Comparison of ENCODE assay signal across 9 mouse cellular contexts in the genomic region with DNA sequence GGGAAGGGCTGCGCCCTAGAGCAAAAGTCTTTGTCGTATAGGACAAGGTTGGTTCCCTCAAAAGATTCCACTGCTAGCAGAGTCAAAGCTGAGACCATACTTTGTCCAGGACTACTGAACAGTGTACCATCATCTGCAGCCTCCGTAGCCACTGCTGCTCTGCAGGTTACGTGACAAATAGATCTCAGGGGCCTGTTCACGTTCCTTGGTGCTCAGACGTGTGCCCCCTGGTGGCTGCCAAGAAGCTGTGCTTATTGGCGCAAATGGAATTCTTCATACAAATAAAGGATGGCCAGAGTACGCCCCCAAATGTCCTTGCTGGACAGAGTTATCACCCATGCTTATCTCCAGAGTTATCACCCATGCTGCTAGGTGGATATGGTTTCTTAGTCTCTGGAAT. TPM values are rescaled to one million over a fixed set of nuclear protein-coding genes. Genes with fewer than 3 reads are reported as not detected.
DNase-seq lines count a peak whose midpoint lies in the region; ATAC-seq and TF ChIP-seq lines count a peak whose summit lies in the region.
"Had no signal": no experiment of that assay in that cellular context is flagged by ENCODE, and none has a peak within 500 bp of the region (broad histone marks: within the 10 kb centered on the region; RNA-seq: fewer than 3 reads in every experiment).

No protein-coding gene starts in this region.

- no peak overlapping the region for H3K4me2 ChIP-seq in forebrain, embryonic 14.5 days (ENCODE audit: low read length)
- no peak overlapping the region for H3K4me2 ChIP-seq in kidney, embryonic 16.5 days (replicated peaks; ENCODE audit: low read depth, low read length)

- no peak overlapping the region for H3K9ac ChIP-seq in ES-E14 (ENCODE audit: insufficient read depth, low read depth, low read length, poor library complexity, severe bottlenecking)
- H3K9ac ChIP-seq in forebrain, embryonic 14.5 days (ENCODE audit: low read length) = no peak overlapping the region
- H3K9ac ChIP-seq in kidney, embryonic 16.5 days (replicated peaks; ENCODE audit: low read length) = no peak overlapping the region

- peak; percentile 88 for TF ChIP-seq CTCF in gastrocnemius, adult 2 months (IDR thresholded peaks at IDR 0.05)

- DNase-seq in gastrocnemius, adult 2 months = peak; percentile 80
- no peak for DNase-seq in gastrocnemius, adult 8-10 months (ENCODE audit: low spot score in 2 of 2)
- peak; percentile 73 for DNase-seq in ES-E14 (ENCODE audit: low read depth, low spot score)
- DNase-seq in cerebellum, adult 18-20 months = peak; percentile 78 to 85
- DNase-seq in forebrain, embryonic 14.5 days (ENCODE audit: low spot score) = peak; percentile 93
- peak; percentile 76 for DNase-seq in lung, postnatal 4 days
- peak; percentile 77 for DNase-seq in right cerebral cortex, postnatal 4 days

- no peaks in the 10 kb centered on the region for H3K9me3 ChIP-seq in ES-E14 (ENCODE audit: control insufficient read depth, insufficient read depth, low read depth, low read length)
- no peaks in the 10 kb centered on the region for H3K9me3 ChIP-seq in forebrain, embryonic 14.5 days (replicated peaks; ENCODE audit: control insufficient read depth, low read length)
- H3K9me3 ChIP-seq in kidney, embryonic 16.5 days (ENCODE audit: low read length) = no peaks in the 10 kb centered on the region

- peak; percentile 60 for ATAC-seq in forebrain, embryonic 14.5 days
- ATAC-seq in kidney, embryonic 16.5 days (ENCODE audit: low FRiP score, low TSS enrichment) = peak; percentile 32; the same call in 1 of the 2 replicates
- ATAC-seq: Patski had no signal

- 0 out of 2 replicates have a peak overlapping the region, but pooled peaks have one; percentile 35 for H3K27ac ChIP-seq in gastrocnemius, adult 2 months
- H3K27ac ChIP-seq in ES-E14 (ENCODE audit: insufficient read depth, low read depth, low read length, poor library complexity, severe bottlenecking) = no peak overlapping the region
- no peak overlapping the region for H3K27ac ChIP-seq in forebrain, embryonic 14.5 days (ENCODE audit: low read depth, low read length)
- H3K27ac ChIP-seq in kidney, embryonic 16.5 days (ENCODE audit: low read length) = no peak overlapping the region

- H3K4me3 ChIP-seq in gastrocnemius, adult 2 months = no peak overlapping the region
- H3K4me3 ChIP-seq in ES-E14 (ENCODE audit: insufficient read depth in 1 of 2, low read depth in 1 of 2, low read length in 2 of 2, poor library complexity in 1 of 2, severe bottlenecking in 1 of 2) = no peak overlapping the region
- H3K4me3 ChIP-seq in forebrain, embryonic 14.5 days (ENCODE audit: low read depth, low read length) = no peak overlapping the region
- no peak overlapping the region for H3K4me3 ChIP-seq in kidney, embryonic 16.5 days (ENCODE audit: low read length)

- in situ Hi-C loops in ES-E14 (cut with MboI; ENCODE audit: low sequenced_read_pairs in 2 of 2, unreplicated experiment in 2 of 2) = no loop called here

- H3K4me1 ChIP-seq in ES-E14 (ENCODE audit: control insufficient read depth in 2 of 2, insufficient read depth in 2 of 2, low read length in 2 of 2, poor library complexity in 1 of 2) = peaks cover 3 to 5% of the 10 kb centered on the region in 2 experiments; a peak in 1 of 4 replicates
- peaks cover 8% of the 10 kb centered on the region for H3K4me1 ChIP-seq in forebrain, embryonic 14.5 days (ENCODE audit: control insufficient read depth, insufficient read depth, low read length)
- peaks cover 12% of the 10 kb centered on the region for H3K4me1 ChIP-seq in kidney, embryonic 16.5 days (ENCODE audit: insufficient read depth, low read length)

- H3K27me3 ChIP-seq in forebrain, embryonic 14.5 days (replicated peaks; ENCODE audit: control insufficient read depth, insufficient read depth, low read length) = no peaks in the 10 kb centered on the region
- no peaks in the 10 kb centered on the region for H3K27me3 ChIP-seq in kidney, embryonic 16.5 days (ENCODE audit: insufficient read depth, low read length)
- H3K27me3 ChIP-seq: Patski had no signal

- H3K36me3 ChIP-seq in ES-E14 (ENCODE audit: control insufficient read depth, insufficient read depth, low read length, poor library complexity, severe bottlenecking) = peaks cover 7% of the 10 kb centered on the region; the same call in 1 of the 2 replicates
- H3K36me3 ChIP-seq in forebrain, embryonic 14.5 days (ENCODE audit: control insufficient read depth, insufficient read depth, low read length) = peaks cover 11% of the 10 kb centered on the region; the same call in 1 of the 2 replicates
- H3K36me3 ChIP-seq in kidney, embryonic 16.5 days (ENCODE audit: insufficient read depth, low read length) = peaks cover 10% of the 10 kb centered on the region; the same call in 1 of the 2 replicates

- intact Hi-C loops in gastrocnemius, adult 2 months (cut with DNase I) = loop anchor here (2.0 kb wide), 1 partner anchor 273 kb away; no protein-coding TSS in a partner anchor

- WGBS in forebrain, embryonic 14.5 days = 25% methylated on average over 8 of the region's 8 CpGs
- WGBS in kidney, embryonic 16.5 days = 21% methylated on average over 8 of the region's 8 CpGs

TF ChIP-seq in ES-E14, 5 proteins besides CTCF, POLR2A, EP300 and RAD21:
- TF ChIP-seq ZNF384 (IDR thresholded peaks at IDR 0.05; ENCODE audit: low read depth, low read length) (no peak), ZC3H11A (IDR thresholded peaks at IDR 0.05; ENCODE audit: borderline replicate concordance, low read depth, low read length) (no peak), HCFC1 (IDR thresholded peaks at IDR 0.05; ENCODE audit: borderline replicate concordance, insufficient read depth, low read length) (no peak), CHD2 (IDR thresholded peaks at IDR 0.05; ENCODE audit: low read depth, low read length) (no peak), MAFK (IDR thresholded peaks at IDR 0.05; ENCODE audit: insufficient read depth, low read depth, low read length) (no peak)

RNA-seq across cellular contexts. Expression of gene Abtb1, which starts 10.3 kb away (rescaled TPM):
- total RNA-seq in gastrocnemius, adult 2 months (2021) = 10 to 100 TPM; 16.9 to 22.7 TPM
- total RNA-seq in gastrocnemius, adult 8-10 months (2022) = 10 to 100 TPM; 21.1 to 25.9 (median 22.0) TPM
- 33.0 and 55.3 TPM in 2 replicates for total RNA-seq in ES-E14 (2012; rRNA removed)
- 31.4 and 35.7 TPM in 2 replicates for polyA plus RNA-seq in forebrain, embryonic 14.5 days (2014; fragmentation: Nextera tagmentation; extraction: Ambion mirVana)
- polyA plus RNA-seq in kidney, embryonic 16.5 days (2015; fragmentation: Nextera tagmentation; extraction: Ambion mirVana) = 43.9 and 44.6 TPM in 2 replicates

RNA-seq across cellular contexts. Expression of gene Podxl2, which starts 43.4 kb away (rescaled TPM):
- 10 to 100 TPM; 48.5 to 55.1 TPM for total RNA-seq in gastrocnemius, adult 2 months (2021)
- 10 to 100 TPM; 66.1 to 68.8 (median 66.9) TPM for total RNA-seq in gastrocnemius, adult 8-10 months (2022)
- 5.0 and 5.7 TPM in 2 replicates for total RNA-seq in ES-E14 (2012; rRNA removed)
- 334 and 428 TPM in 2 replicates for polyA plus RNA-seq in forebrain, embryonic 14.5 days (2014; fragmentation: Nextera tagmentation; extraction: Ambion mirVana)
- polyA plus RNA-seq in kidney, embryonic 16.5 days (2015; fragmentation: Nextera tagmentation; extraction: Ambion mirVana) = 43.0 and 48.9 TPM in 2 replicates

Comparison
In these comparisons a context has a peak if more than half of its experiments do, and no peak if none do; other contexts are left out.
1. DNase-seq: peak in gastrocnemius, adult 2 months (single experiment), ES-E14 (single experiment), cerebellum, adult 18-20 months (2 of 2), forebrain, embryonic 14.5 days (single experiment), lung, postnatal 4 days (2 of 2) and right cerebral cortex, postnatal 4 days (single experiment); none in gastrocnemius, adult 8-10 months (0 of 2).